Mouse (Mus musculus) lung, embryonic 14.5 days (tissue): ENCODE measurements at regions not wholly inside any gene's neighbourhood (a gene's known extent, or its start where the extent isn't known, plus 50 kb on each side); places are given as distances from the start of the nearest gene placed in this dataset.

ENCODE experiments used
- ATAC-seq: fragments of 200-750 bp; cut with Nextera tagmentation; 2 replicates; pipeline ENCODE4 v1.8.0; 2017; ENCODE audit warnings: mild to moderate bottlenecking, moderate TSS enrichment, moderate library complexity; ENCODE audit not compliant: insufficient read depth
- DNase-seq: peaks from one replicate; pipeline ENCODE4 v3.0.0-alpha.2; 2015
- H3K27ac ChIP-seq: fragments of 300-500 bp; sonication (generic); 2 replicates; pipeline ENCODE4 v1.5.1; 2014; ENCODE audit warnings: low read depth, mild to moderate bottlenecking, moderate library complexity
- H3K27me3 ChIP-seq: fragments of 300-500 bp; sonication (generic); 2 replicates; pipeline ENCODE4 v1.6.1; 2014; ENCODE audit warnings: low read length, control low read depth; ENCODE audit not compliant: insufficient read depth
- H3K36me3 ChIP-seq: fragments of 300-500 bp; sonication (generic); 2 replicates; pipeline ENCODE4 v1.6.1; 2014; ENCODE audit warnings: control low read depth; ENCODE audit not compliant: insufficient read depth
- H3K4me1 ChIP-seq: fragments of 300-500 bp; sonication (generic); 2 replicates; pipeline ENCODE4 v1.6.1; 2014; ENCODE audit warnings: antibody characterized with exemption, control low read depth; ENCODE audit not compliant: insufficient read depth
- H3K4me2 ChIP-seq: fragments of 300-500 bp; sonication (generic); 2 replicates; pipeline ENCODE4 v1.6.1; 2014; ENCODE audit warnings: mild to moderate bottlenecking
- H3K4me3 ChIP-seq: fragments of 300-500 bp; sonication (generic); 2 replicates; pipeline ENCODE4 v1.5.1; 2014; ENCODE audit warnings: low read depth, low read length
- H3K9ac ChIP-seq: fragments of 300-500 bp; sonication (generic); 2 replicates; pipeline ENCODE4 v1.6.1; 2014
- H3K9me3 ChIP-seq: fragments of 300-500 bp; sonication (generic); 2 replicates; pipeline ENCODE4 v1.6.1; 2016; ENCODE audit warnings: low read depth, low read length, control low read depth
- CTCF ChIP-seq: IDR thresholded peaks from 2 replicates; pipeline ENCODE4 v1.5.1; 2016; ENCODE audit warnings: antibody characterized with exemption, low read depth
- WGBS: fragments of 180-500 bp; shearing (Covaris S2); extraction: QIAGEN DNeasy Blood & Tissue Kit; methylation state at CpG from one replicate; pipeline ENCODE4 v1.1.7; 2014; 5-methylcytosine and 5-hydroxymethylcytosine counted together

- no peak overlapping the region for H3K9ac ChIP-seq
- no peaks in the 10 kb centered on the region for H3K27me3 ChIP-seq
- H3K36me3 ChIP-seq: no peaks in the 10 kb centered on the region
- H3K4me1 ChIP-seq: no peaks in the 10 kb centered on the region
- ATAC-seq (no peak), DNase-seq (no peak)
- 70% methylated on average over 3 of the region's 3 CpGs for WGBS
- no peaks in the 10 kb centered on the region for H3K9me3 ChIP-seq
- no peak for TF ChIP-seq CTCF
- no peak overlapping the region for H3K4me3 ChIP-seq
- H3K27ac ChIP-seq: no peak overlapping the region
- H3K4me2 ChIP-seq: no peak overlapping the region
Observed at GRCm38 (mm10) chr8:128111132-128111531, 247.3 kb upstream of the Nrp1 start.

- WGBS: 23% methylated on average over 1 of the region's 1 CpGs
- DNase-seq (peak; percentile 38), ATAC-seq (peak; percentile 35; the same call in 1 of the 2 replicates)
Observed at GRCm38 (mm10) chr8:128113116-128113515, 245.3 kb upstream of the Nrp1 start.

GRCm38 (mm10) chr8:128141290-128141966, 217.0 kb upstream of the Nrp1 start:
- Histone ChIP-seq H3K9me3 (no peaks in the 10 kb centered on the region), H3K4me1 (no peaks in the 10 kb centered on the region), H3K27me3 (no peaks in the 10 kb centered on the region), H3K4me3 (no peak overlapping the region), H3K27ac (no peak overlapping the region), H3K36me3 (no peaks in the 10 kb centered on the region), H3K4me2 (no peak overlapping the region), H3K9ac (no peak overlapping the region)
- 75% methylated on average over 4 of the region's 4 CpGs for WGBS
- ATAC-seq (no peak), DNase-seq (no peak)
- TF ChIP-seq CTCF: no peak

More at GRCm38 (mm10) chr8:128113116-128113515, 245.3 kb upstream of the Nrp1 start:
- no peak for TF ChIP-seq CTCF
- Histone ChIP-seq H3K9me3 (no peaks in the 10 kb centered on the region), H3K4me1 (no peaks in the 10 kb centered on the region), H3K27me3 (no peaks in the 10 kb centered on the region), H3K9ac (no peak overlapping the region), H3K4me3 (no peak overlapping the region), H3K27ac (no peak overlapping the region), H3K4me2 (no peak overlapping the region), H3K36me3 (no peaks in the 10 kb centered on the region)

GRCm38 (mm10) chr8:128148351-128148942, 210.0 kb upstream of the Nrp1 start:
- no peaks in the 10 kb centered on the region for H3K4me1 ChIP-seq
- H3K36me3 ChIP-seq: no peaks in the 10 kb centered on the region
- ATAC-seq: no peak
- DNase-seq: peak; percentile 22
- WGBS: 67% methylated on average over 3 of the region's 3 CpGs
- H3K27me3 ChIP-seq: no peaks in the 10 kb centered on the region
- TF ChIP-seq CTCF: no peak
- no peak overlapping the region for H3K4me2 ChIP-seq
- no peak overlapping the region for H3K27ac ChIP-seq
- no peak overlapping the region for H3K4me3 ChIP-seq
- H3K9ac ChIP-seq: no peak overlapping the region
- H3K9me3 ChIP-seq: no peaks in the 10 kb centered on the region

GRCm38 (mm10) chr8:128155604-128156003, 202.8 kb upstream of the Nrp1 start:
- Histone ChIP-seq H3K36me3 (no peaks in the 10 kb centered on the region), H3K4me2 (no peak overlapping the region), H3K27me3 (no peaks in the 10 kb centered on the region), H3K4me1 (no peaks in the 10 kb centered on the region), H3K9ac (no peak overlapping the region), H3K27ac (no peak overlapping the region), H3K9me3 (no peaks in the 10 kb centered on the region), H3K4me3 (no peak overlapping the region)
- TF ChIP-seq CTCF: no peak
- no peak for ATAC-seq
- no peak for DNase-seq

GRCm38 (mm10) chr8:128156221-128156620, 202.2 kb upstream of the Nrp1 start:
- H3K9ac ChIP-seq: no peak overlapping the region
- TF ChIP-seq CTCF: no peak
- 15% methylated on average over 3 of the region's 3 CpGs for WGBS
- H3K4me2 ChIP-seq: no peak overlapping the region
- H3K27me3 ChIP-seq: no peaks in the 10 kb centered on the region
- DNase-seq: no peak
- no peaks in the 10 kb centered on the region for H3K9me3 ChIP-seq
- no peaks in the 10 kb centered on the region for H3K4me1 ChIP-seq
- no peak overlapping the region for H3K27ac ChIP-seq
- no peak overlapping the region for H3K4me3 ChIP-seq
- H3K36me3 ChIP-seq: no peaks in the 10 kb centered on the region
- ATAC-seq: no peak

GRCm38 (mm10) chr8:128162857-128163256, 195.5 kb upstream of the Nrp1 start:
- Histone ChIP-seq H3K9ac (no peak overlapping the region), H3K27ac (no peak overlapping the region), H3K27me3 (no peaks in the 10 kb centered on the region), H3K4me2 (no peak overlapping the region), H3K4me1 (no peaks in the 10 kb centered on the region), H3K36me3 (no peaks in the 10 kb centered on the region), H3K4me3 (no peak overlapping the region), H3K9me3 (no peaks in the 10 kb centered on the region)
- ATAC-seq (no peak), DNase-seq (no peak)
- TF ChIP-seq CTCF: no peak
